Mouse (Mus musculus) stomach, embryonic 15.5 days (tissue): ENCODE measurements around the gene Arl4d. TPM values are rescaled to one million over a fixed set of nuclear protein-coding genes. Genes with fewer than 3 reads are reported as not detected.
A peak's percentile ranks its signal among the peaks of the same experiment; 100 is the strongest.
"Not testable (repeated sequence)": the region's sequence is repeated elsewhere in the genome, so short reads cannot be mapped to it uniquely, and the experiment has no call there.

Experiments
- ATAC-seq: fragments of 200-750 bp; cut with Nextera tagmentation; 2 replicates; pipeline ENCODE4 v1.8.0; 2017; ENCODE audit warnings: low read depth, moderate number of reproducible peaks, moderate TSS enrichment; ENCODE audit not compliant: insufficient read depth, low FRiP score
- H3K27ac ChIP-seq: fragments of 300-500 bp; sonication (generic); 2 replicates; pipeline ENCODE4 v1.5.1; 2015; ENCODE audit warnings: mild to moderate bottlenecking, inconsistent platforms
- H3K27me3 ChIP-seq: fragments of 300-500 bp; sonication (generic); replicated peaks from 2 replicates; pipeline ENCODE4 v1.6.1; 2015; ENCODE audit warnings: inconsistent platforms
- H3K36me3 ChIP-seq: fragments of 300-500 bp; sonication (generic); 2 replicates; pipeline ENCODE4 v1.6.1; 2015; ENCODE audit warnings: inconsistent platforms
- H3K4me1 ChIP-seq: fragments of 300-500 bp; sonication (generic); 2 replicates; pipeline ENCODE4 v1.6.1; 2015; ENCODE audit warnings: inconsistent platforms
- H3K4me2 ChIP-seq: fragments of 300-500 bp; sonication (generic); 2 replicates; pipeline ENCODE4 v1.6.1; 2015; ENCODE audit warnings: mild to moderate bottlenecking, inconsistent platforms
- H3K4me3 ChIP-seq: fragments of 300-500 bp; sonication (generic); replicated peaks from 2 replicates; pipeline ENCODE4 v1.5.1; 2015; ENCODE audit warnings: inconsistent platforms
- H3K9ac ChIP-seq: fragments of 300-500 bp; sonication (generic); 2 replicates; pipeline ENCODE4 v1.6.1; 2015; ENCODE audit warnings: inconsistent platforms
- H3K9me3 ChIP-seq: fragments of 300-500 bp; sonication (generic); 2 replicates; pipeline ENCODE4 v1.6.1; 2016; ENCODE audit warnings: inconsistent platforms
- WGBS: fragments of 180-500 bp; shearing (Covaris S2); methylation state at CpG from one replicate; pipeline ENCODE4 v1.1.7; 2015; 5-methylcytosine and 5-hydroxymethylcytosine counted together
- polyA plus RNA-seq: library from polyadenylated mRNA; unstranded; fragments of >200 nt; fragmentation: Nextera tagmentation; extraction: Ambion mirVana; gene quantifications from 2 replicates; pipeline ENCODE4 v1.2.1, GENCODE M21; 2015

Gene Arl4d
- polyA plus RNA-seq, result 7.6 and 7.7 TPM in 2 replicates

DNA sequence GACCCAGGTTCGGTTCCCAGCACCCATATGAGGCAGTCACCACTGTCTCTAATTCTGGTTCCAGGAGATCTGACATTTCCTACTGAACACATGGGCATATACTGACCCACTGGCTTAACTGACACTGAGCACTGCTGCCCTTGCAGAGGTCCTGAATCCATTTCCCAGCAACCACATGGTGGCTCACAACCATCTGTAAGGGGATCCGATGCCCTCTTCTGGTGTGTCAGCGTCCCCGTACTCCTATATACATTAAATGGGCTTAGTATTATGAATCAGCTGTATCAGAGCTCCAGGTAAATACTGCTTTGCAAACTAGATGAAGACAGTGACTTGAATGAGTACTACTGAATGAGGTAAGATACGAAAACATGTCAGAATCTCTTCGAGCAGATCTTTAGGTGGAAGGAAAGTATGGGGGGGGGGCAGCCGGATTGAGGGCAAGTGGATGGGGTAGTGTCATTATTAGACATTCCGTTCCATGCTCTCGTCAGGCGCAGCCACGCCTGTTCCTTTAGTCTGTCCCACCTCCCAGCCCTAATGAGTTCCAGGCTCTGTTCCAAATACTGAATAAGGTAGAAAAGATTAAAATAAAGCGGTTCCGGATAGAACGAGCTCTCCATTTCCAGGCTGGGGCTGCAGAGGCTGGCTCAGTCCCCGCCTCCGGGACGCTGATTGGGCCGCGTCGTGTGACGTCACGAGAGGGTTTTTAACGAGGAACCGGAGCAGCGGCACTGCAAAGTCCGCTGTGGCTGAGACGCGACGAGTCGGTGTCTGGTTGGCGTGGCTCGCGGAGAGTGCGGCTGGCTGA is at the start of gene Arl4d:
TSS of gene Arl4d (plus strand) at position 717 of the 811 bp plus-strand sequence.
- H3K9me3 ChIP-seq, result no peaks in the 10 kb centered on the region
- WGBS, result 6% methylated on average over 34 of the region's 34 CpGs
- peak within 1 kb of the TSS; percentile 92 for H3K4me2 ChIP-seq
- no peaks in the 10 kb centered on the region for H3K27me3 ChIP-seq
- H3K4me3 ChIP-seq, result peak within 1 kb of the TSS; percentile 63
- H3K9ac ChIP-seq, result peak within 1 kb of the TSS; percentile 55; the same call in 1 of the 2 replicates
- H3K27ac ChIP-seq, result peak within 1 kb of the TSS; percentile 89
- peak; percentile 88 for ATAC-seq
- no peaks in the 10 kb centered on the region for H3K36me3 ChIP-seq
- H3K4me1 ChIP-seq, result peaks cover 23% of the 10 kb centered on the region

DNA sequence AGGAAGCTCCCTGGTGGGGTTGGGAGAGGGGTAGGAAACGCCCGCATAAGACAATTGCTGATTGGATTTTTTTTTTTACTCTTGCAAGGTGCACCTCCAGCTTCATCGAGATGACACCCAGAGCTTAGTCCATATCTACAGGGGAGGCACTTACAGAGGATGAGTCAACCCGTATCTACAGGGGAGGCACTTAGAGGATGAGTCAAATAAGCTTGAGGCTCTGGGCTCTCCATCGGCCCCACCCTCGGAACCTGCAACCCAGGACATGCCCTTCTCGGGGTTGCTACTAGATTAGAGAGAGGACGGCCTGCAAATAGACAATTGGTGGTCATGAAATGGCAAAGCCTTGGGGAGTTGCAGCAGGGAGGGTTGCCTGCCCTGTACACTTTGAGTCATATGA is 49.2 kb upstream of the Arl4d start:
- Histone ChIP-seq H3K4me3 (no peak overlapping the region), H3K9me3 (no peaks in the 10 kb centered on the region), H3K27ac (no peak overlapping the region), H3K9ac (no peak overlapping the region), H3K4me2 (no peak overlapping the region), H3K4me1 (peaks cover 11% of the 10 kb centered on the region; the same call in 1 of the 2 replicates), H3K27me3 (no peaks in the 10 kb centered on the region), H3K36me3 (no peaks in the 10 kb centered on the region)
- ATAC-seq, result no peak
- 84% methylated on average over 8 of the region's 8 CpGs for WGBS

DNA sequence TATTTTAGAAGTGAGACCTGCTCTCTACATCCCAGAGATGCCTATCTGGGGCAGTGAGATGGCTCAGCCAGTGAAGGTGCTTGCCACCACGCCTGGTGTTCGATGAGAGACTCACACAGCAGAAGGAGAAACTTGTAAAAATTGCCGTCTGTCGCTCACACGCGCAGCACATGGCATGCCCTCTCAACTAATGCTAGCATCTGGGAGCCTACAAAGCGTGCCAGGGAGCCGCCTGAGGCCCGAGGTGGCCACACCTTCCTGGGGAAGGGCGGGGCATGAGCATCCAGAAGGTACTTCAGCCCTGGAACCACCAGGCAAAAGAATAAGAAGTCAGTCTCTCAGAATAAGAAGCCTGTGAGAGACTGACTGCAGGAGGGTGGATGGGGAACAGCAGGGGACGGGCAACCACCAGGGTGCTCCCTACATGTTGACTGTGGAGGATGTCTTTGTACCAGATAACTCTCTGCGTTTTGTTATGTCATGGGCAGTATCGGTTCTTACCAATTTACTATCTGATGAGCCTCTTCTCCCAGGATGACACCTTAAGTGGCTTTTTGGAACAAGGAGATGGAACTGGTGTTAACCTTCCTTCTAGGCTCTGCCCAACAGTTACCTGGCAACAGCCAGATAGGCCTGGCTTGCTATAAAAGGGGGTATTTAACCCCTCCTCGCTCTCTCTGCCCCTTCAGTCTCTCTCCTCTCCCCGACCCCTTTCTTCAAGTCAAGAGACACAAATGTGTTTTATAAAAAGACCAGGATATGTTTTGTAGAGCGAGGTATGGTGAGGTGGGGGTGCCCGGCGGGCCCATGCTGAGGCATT is 48.2 kb upstream of the Arl4d start:
- 24% methylated on average over 18 of the region's 18 CpGs for WGBS
- Histone ChIP-seq H3K4me1 (peaks cover 11% of the 10 kb centered on the region; the same call in 1 of the 2 replicates), H3K9ac (no peak overlapping the region), H3K4me2 (no peak overlapping the region), H3K27me3 (no peaks in the 10 kb centered on the region), H3K4me3 (no peak overlapping the region), H3K36me3 (no peaks in the 10 kb centered on the region), H3K27ac (no peak overlapping the region), H3K9me3 (no peaks in the 10 kb centered on the region)
- ATAC-seq, result no peak

DNA sequence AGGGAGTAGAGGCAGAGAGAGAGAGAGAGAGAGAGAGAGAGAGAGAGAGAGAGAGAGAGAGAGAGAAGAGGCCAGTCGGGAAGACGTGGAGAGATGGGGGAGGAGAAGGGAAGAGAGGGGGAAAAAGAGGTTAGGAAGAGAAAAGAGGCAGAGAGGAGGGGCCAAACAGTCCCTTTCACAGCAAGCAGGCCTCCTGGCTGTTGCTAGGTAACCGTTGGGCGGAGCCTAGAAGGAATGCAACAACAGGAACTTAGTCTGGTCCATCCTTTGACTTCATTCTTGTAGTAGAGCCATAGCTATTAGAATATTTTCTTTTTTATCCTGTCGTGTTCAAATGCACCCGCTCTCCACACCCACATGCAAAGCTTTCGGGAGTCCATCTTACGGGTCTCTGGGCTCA is 47.5 kb upstream of the Arl4d start:
- no peaks in the 10 kb centered on the region for H3K36me3 ChIP-seq
- WGBS, result 9% methylated on average over 8 of the region's 8 CpGs
- no peaks in the 10 kb centered on the region for H3K9me3 ChIP-seq
- no peak overlapping the region for H3K4me3 ChIP-seq
- peaks cover 11% of the 10 kb centered on the region; the same call in 1 of the 2 replicates for H3K4me1 ChIP-seq
- H3K27ac ChIP-seq, result no peak overlapping the region
- H3K9ac ChIP-seq, result no peak overlapping the region
- ATAC-seq, result peak; percentile 58; the same call in 1 of the 2 replicates
- peak overlapping the region; percentile 26 for H3K4me2 ChIP-seq
- H3K27me3 ChIP-seq, result no peaks in the 10 kb centered on the region

DNA sequence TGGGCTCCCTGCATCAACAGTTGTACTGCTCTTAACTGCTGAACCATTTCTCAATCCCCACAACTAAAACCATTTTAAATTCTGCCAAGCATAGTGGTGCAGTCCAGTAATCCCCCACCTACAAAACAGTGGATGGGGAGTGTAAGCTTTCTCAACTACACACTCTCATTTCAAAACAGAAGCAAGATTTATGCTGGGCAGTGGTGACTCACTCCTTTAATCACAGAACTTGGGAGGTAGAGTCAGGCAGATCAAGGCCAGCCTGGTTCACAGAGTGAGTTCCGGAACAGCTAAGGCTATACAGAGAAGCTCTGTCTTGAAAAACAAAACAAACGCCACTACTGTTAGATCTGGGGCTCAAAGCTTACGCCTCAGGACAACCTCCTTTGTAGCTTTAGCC is 46.7 kb upstream of the Arl4d start:
- WGBS, result 66% methylated on average over 3 of the region's 3 CpGs

DNA sequence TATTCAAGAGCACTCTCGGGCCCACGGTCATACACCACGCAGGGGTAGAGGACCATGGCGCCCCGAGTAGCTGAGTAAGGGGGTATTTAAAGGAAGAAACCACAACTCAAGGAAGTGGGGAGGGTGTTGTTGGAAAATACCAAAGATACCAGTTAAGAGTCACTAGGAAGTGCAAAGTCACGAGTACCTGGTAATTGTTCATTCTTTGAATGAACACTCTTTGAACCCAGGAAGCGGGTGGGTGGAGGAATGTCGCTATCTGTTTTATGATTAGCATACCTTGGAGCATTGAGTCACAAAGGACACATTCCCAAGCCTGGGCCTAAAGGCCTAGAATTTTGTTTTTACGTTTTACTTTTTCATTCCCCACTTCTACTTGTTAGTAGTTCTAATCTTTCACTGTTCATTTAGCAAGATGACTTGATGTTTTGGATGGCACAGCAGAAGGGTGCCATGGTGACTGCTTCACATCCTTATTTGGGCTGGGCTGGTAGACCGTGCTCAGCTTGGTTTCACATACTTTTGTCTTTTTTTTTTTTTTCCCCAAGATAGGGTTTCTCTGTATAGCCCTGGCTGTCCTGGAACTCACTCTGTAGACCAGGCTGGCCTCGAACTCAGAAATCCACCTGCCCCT is 45.2 kb upstream of the Arl4d start:
- H3K4me1 ChIP-seq, result peaks cover 11% of the 10 kb centered on the region; the same call in 1 of the 2 replicates
- not testable (repeated sequence) for H3K9me3 ChIP-seq, H3K4me3 ChIP-seq, H3K36me3 ChIP-seq, H3K27me3 ChIP-seq, H3K9ac ChIP-seq, H3K4me2 ChIP-seq, ATAC-seq, H3K27ac ChIP-seq
- 82% methylated on average over 11 of the region's 11 CpGs for WGBS

More for the DNA sequence above, 46.7 kb upstream of the Arl4d start:
- ATAC-seq, result no peak
- H3K9me3 ChIP-seq, result no peaks in the 10 kb centered on the region
- no peaks in the 10 kb centered on the region for H3K27me3 ChIP-seq
- peaks cover 11% of the 10 kb centered on the region; the same call in 1 of the 2 replicates for H3K4me1 ChIP-seq
- H3K9ac ChIP-seq, result no peak overlapping the region
- no peak overlapping the region for H3K27ac ChIP-seq
- no peak overlapping the region for H3K4me3 ChIP-seq
- no peak overlapping the region for H3K4me2 ChIP-seq
- H3K36me3 ChIP-seq, result no peaks in the 10 kb centered on the region

DNA sequence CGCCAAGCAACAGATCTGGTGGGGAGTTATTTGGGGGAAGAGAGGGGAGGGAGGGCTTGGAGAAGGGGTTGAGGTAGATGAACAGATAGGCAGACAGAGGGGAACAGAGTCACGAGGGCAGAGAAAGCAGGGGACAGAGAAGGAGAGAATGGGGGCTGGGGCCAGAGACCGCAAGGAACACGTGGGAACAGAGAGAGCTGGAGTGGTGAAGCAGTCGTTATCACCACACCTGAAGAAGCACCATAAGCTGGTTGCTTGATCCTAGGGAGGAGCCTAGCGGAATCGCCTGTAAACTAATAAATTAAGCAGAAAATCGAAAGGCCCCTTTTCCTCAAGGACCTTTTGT is 38.7 kb upstream of the Arl4d start:
- Histone ChIP-seq H3K4me3 (peak overlapping the region; percentile 54), H3K4me2 (peak overlapping the region; percentile 73), H3K9ac (peak overlapping the region; percentile 41; the same call in 1 of the 2 replicates), H3K27me3 (no peaks in the 10 kb centered on the region), H3K36me3 (no peaks in the 10 kb centered on the region), H3K4me1 (no peaks in the 10 kb centered on the region), H3K9me3 (no peaks in the 10 kb centered on the region), H3K27ac (peak overlapping the region; percentile 100)
- ATAC-seq, result peak; percentile 11; the same call in 1 of the 2 replicates
- 3% methylated on average over 8 of the region's 8 CpGs for WGBS

DNA sequence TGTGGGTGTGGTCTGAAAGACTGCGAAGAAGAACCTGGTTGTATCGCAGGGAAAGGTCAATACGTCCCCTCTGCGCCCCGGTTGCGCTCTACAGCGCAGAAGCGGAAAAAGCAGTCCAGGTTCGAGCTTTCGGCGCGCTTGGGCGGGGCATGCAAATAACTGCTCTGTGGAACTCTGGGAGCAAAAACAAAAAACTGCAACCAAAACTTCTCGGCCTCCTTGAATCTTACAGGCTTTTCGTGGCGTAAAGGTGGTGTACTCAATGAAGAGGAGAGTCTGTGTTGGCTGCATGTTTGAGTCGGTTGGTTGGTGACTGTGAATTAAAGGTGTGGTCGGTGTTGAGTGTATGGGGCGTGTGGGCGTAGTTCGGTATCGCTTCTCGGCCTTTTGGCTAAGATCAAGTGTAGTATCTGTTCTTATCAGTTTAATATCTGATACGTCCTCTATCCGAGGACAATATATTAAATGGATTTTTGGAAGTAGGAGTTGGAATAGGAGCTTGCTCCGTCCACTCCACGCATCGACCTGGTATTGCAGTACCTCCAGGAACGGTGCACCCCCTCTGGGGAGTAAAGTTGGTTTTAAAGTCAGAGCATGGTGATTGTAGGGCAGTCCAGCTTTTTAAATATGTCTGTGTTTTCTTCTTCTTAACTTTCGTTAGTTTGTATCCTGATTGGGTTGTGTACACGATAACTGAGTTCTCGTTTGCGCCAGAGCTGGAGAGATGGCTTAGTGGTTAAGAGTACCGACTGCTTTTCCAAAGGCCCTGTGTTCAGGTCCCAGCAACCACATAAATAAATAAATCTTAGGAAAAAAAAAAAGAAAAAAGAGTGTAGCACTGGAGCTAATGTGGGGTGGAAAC is 38.1 kb upstream of the Arl4d start, which contains the start of gene Rdm1:
TSS of gene Rdm1 (plus strand) at position 201 of the 862 bp plus-strand sequence.
- ATAC-seq, result peak; percentile 94
- Histone ChIP-seq H3K4me3 (peak within 1 kb of the TSS; percentile 54), H3K4me2 (peak within 1 kb of the TSS; percentile 73), H3K9me3 (no peaks in the 10 kb centered on the region), H3K9ac (peak within 1 kb of the TSS; percentile 57), H3K36me3 (no peaks in the 10 kb centered on the region), H3K27me3 (no peaks in the 10 kb centered on the region), H3K27ac (peak within 1 kb of the TSS; percentile 100), H3K4me1 (no peaks in the 10 kb centered on the region)
- 0% methylated on average over 34 of the region's 34 CpGs for WGBS

DNA sequence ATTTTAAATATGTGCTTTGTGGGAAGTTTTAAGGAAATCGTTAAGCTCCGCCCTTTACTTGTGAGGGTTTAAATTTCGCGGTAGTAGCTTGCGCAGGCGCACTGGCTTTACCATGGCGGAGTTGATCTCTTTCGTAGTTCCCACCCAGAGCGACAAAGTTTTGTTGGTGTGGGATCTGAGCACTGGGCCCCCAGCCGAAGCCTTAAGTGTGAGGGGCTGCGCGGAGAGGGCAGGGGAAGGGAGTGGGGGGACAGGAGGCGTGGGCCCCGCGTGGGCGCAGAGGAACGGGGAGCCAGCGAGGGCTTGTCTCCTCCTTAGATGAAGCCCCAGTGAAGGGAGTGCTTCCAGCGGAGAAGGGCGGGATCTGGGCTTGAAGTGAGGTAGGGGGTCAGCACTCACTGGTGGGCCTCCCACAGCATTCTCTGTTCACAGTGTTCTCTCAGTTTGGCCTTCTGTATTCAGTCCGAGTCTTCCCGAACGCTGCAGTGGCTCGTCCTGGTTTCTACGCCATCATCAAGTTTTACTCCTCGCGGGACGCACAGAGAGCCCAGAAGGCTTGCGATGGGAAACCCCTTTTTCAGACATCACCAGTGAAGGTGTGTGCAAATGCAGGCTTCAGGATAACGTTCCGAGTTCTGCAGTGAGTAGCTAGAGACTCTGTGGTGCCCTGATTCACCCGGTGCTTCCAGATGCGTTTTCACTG is 37.3 kb upstream of the Arl4d start:
- no peaks in the 10 kb centered on the region for H3K36me3 ChIP-seq
- WGBS, result under 1% methylated on average over 33 of the region's 33 CpGs

DNA sequence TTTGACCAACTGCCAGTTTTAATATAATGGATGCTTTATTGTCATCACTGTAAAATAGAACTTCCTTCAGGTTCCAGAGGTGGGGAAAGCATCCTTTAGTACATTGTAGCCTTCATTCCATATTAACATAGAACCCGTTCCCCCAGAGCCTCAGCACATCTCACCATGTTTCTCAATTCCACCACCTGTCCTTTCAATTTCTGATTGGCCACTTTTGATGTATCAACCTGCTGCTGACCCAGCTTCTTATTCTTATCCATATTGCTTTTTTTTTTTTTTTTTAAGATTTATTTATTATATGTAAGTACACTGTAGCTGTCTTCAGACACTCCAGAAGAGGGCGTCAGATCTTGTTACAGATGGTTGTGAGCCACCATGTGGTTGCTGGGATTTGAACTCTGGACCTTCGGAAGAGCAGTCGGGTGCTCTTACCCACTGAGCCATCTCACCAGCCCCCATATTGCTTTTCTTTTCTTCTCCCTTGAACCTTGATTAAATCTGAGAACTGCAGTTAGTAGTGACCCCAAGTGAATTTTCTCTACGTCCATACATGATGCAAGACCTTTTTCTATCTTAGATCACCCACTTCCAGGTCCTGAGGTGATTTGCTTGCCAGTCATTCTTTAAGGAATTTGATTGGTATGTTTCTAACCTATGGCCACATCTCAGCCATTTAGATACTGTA is 36.5 kb upstream of the Arl4d start:
- H3K27me3 ChIP-seq, ATAC-seq, H3K4me3 ChIP-seq, H3K9me3 ChIP-seq, H3K36me3 ChIP-seq, H3K27ac ChIP-seq, H3K9ac ChIP-seq, H3K4me1 ChIP-seq: not testable (repeated sequence)
- peak overlapping the region; percentile 73 for H3K4me2 ChIP-seq
- WGBS, result 60% methylated on average over 4 of the region's 5 CpGs

More for the DNA sequence above, 37.3 kb upstream of the Arl4d start:
- Histone ChIP-seq H3K27ac (peak overlapping the region; percentile 100), H3K4me1 (no peaks in the 10 kb centered on the region), H3K9me3 (no peaks in the 10 kb centered on the region), H3K27me3 (no peaks in the 10 kb centered on the region), H3K4me2 (peak overlapping the region; percentile 73), H3K9ac (peak overlapping the region; percentile 57), H3K4me3 (peak overlapping the region; percentile 54)
- peak; percentile 20 for ATAC-seq
